Mouse (Mus musculus): ENCODE measurements at regions not wholly inside any gene's neighbourhood (a gene's known extent, or its start where the extent isn't known, plus 50 kb on each side); places are given as distances from the start of the nearest gene placed in this dataset.

GRCm38 (mm10) chr14:25406613-25407012, 52.4 kb upstream of the Zmiz1 start:
- Histone ChIP-seq H3K4me1 (replicated peaks; ENCODE audit: control insufficient read depth, insufficient read depth, low read length) (no peaks in the 10 kb centered on the region), H3K27ac (ENCODE audit: low read depth, low read length) (no peak overlapping the region), H3K4me3 (ENCODE audit: low read depth, low read length) (no peak overlapping the region), H3K36me3 (ENCODE audit: control insufficient read depth, insufficient read depth) (no peaks in the 10 kb centered on the region), H3K9ac (ENCODE audit: low read depth, low read length) (no peak overlapping the region), H3K27me3 (replicated peaks; ENCODE audit: control insufficient read depth, insufficient read depth, low read length) (no peaks in the 10 kb centered on the region), H3K9me3 (ENCODE audit: control insufficient read depth) (no peaks in the 10 kb centered on the region), H3K4me2 (replicated peaks; ENCODE audit: low read depth) (no peak overlapping the region)
- TF ChIP-seq CTCF (IDR thresholded peaks at IDR 0.05; ENCODE audit: low read depth), result no peak
- ATAC-seq, result no peak
- WGBS, result 94% methylated on average over 6 of the region's 6 CpGs

GRCm38 (mm10) chr14:25407111-25407510, 51.9 kb upstream of the Zmiz1 start:
- Histone ChIP-seq H3K4me2 (replicated peaks; ENCODE audit: low read depth) (no peak overlapping the region), H3K4me1 (replicated peaks; ENCODE audit: control insufficient read depth, insufficient read depth, low read length) (no peaks in the 10 kb centered on the region), H3K9ac (ENCODE audit: low read depth, low read length) (no peak overlapping the region), H3K4me3 (ENCODE audit: low read depth, low read length) (no peak overlapping the region), H3K9me3 (ENCODE audit: control insufficient read depth) (no peaks in the 10 kb centered on the region), H3K27ac (ENCODE audit: low read depth, low read length) (no peak overlapping the region), H3K36me3 (ENCODE audit: control insufficient read depth, insufficient read depth) (no peaks in the 10 kb centered on the region), H3K27me3 (replicated peaks; ENCODE audit: control insufficient read depth, insufficient read depth, low read length) (no peaks in the 10 kb centered on the region)
- no peak for TF ChIP-seq CTCF (IDR thresholded peaks at IDR 0.05; ENCODE audit: low read depth)
- 90% methylated on average over 7 of the region's 7 CpGs for WGBS
- ATAC-seq, result no peak

All from intestine, postnatal 0 days (tissue).